Mouse (Mus musculus) ES-Bruce4 (cell line): ENCODE measurements around the gene Asb4.

Experiments used
- CTCF ChIP-seq: IDR thresholded peaks from one replicate; pipeline ENCODE4 v1.8.1; 2011; ENCODE audit warnings: low read depth, low read length
- EP300 ChIP-seq: IDR thresholded peaks from 2 replicates; pipeline ENCODE4 v1.6.1; 2011; ENCODE audit warnings: low read depth, low read length; ENCODE audit not compliant: insufficient read depth
- POLR2A ChIP-seq: IDR thresholded peaks from one replicate; pipeline ENCODE4 v1.8.1; 2011; ENCODE audit warnings: low read length; ENCODE audit not compliant: insufficient read depth

DNA sequence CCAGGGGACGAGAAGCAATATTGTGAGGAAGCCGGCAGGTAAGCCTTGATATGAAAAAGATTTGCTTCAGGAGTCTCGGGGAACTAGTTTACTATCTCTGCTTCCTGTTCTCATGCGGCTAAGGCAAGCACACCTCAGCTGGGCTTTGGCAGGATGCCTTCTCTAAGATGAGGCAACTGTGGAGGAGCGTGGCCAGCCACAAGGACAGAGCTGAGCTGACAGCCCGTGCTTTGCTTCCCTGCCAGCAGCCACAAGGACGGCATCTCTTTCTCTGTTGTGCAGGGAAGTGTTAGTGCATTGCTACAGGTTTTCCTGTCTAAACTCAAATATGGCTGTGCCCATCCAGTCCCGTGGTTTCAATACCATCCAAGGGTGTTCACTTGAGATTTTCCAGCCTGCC lies 30.1 kb downstream of the Asb4 start:
- TF ChIP-seq POLR2A (no peak), CTCF (no peak), EP300 (no peak)
